Mouse (Mus musculus) kidney, adult 2 months (tissue): ENCODE results near the gene Mpp3.

Experiments
- CTCF ChIP-seq: fragments of 200-500 bp; conservative IDR thresholded peaks from 2 replicates; pipeline ENCODE4 v1.5.1; 2011; ENCODE audit warnings: low read depth, mild to moderate bottlenecking, control low read depth, low read length, moderate library complexity, mixed read lengths; ENCODE audit not compliant: insufficient read depth, insufficient read length
- POLR2A ChIP-seq: fragments of 200-500 bp; IDR thresholded peaks from one replicate; pipeline ENCODE4 v1.6.1; 2011; ENCODE audit warnings: low read depth, low read length, control low read depth

- TF ChIP-seq POLR2A (no peak), CTCF (no peak)
Observed at GRCm38 (mm10) chr11:102011510-102011909, 16.8 kb downstream of the Mpp3 start.
